Mouse (Mus musculus): ENCODE data around the gene Gm42906. TPM values are rescaled to one million over a fixed set of nuclear protein-coding genes. Genes with fewer than 3 reads are reported as not detected.

Gene Gm42906
- total RNA-seq, 2 experiments from 2014 or later = not detected

- intact Hi-C loops (cut with DNase I) = loop anchor here (2.0 to 10.0 kb wide), 3 partner anchors 35 to 383 kb away; partner anchors contain the start of gene Pds5b
- no peak overlapping the region for H3K4me3 ChIP-seq
- no peak for TF ChIP-seq CTCF (IDR thresholded peaks at IDR 0.05)
- peak overlapping the region; percentile 51 for H3K27ac ChIP-seq
- DNase-seq (ENCODE audit: extremely low spot score in 1 of 2, low spot score in 2 of 2) = no peak
Observed at GRCm38 (mm10) chr5:151057716-151058115, 370.2 kb downstream of the Gm42906 start.

- DNase-seq (ENCODE audit: extremely low spot score in 1 of 2, low spot score in 2 of 2) = no peak
- Histone ChIP-seq H3K4me3 (no peak overlapping the region), H3K27ac (peak overlapping the region; percentile 57; the same call in 1 of the 2 replicates)
- TF ChIP-seq CTCF (IDR thresholded peaks at IDR 0.05) = no peak
- intact Hi-C loops (cut with DNase I) = loop anchor here (2.0 to 10.0 kb wide), 3 partner anchors 34 to 382 kb away; partner anchors contain the start of gene Pds5b
Observed at GRCm38 (mm10) chr5:151056920-151057294, 371.1 kb downstream of the Gm42906 start.

DNA sequence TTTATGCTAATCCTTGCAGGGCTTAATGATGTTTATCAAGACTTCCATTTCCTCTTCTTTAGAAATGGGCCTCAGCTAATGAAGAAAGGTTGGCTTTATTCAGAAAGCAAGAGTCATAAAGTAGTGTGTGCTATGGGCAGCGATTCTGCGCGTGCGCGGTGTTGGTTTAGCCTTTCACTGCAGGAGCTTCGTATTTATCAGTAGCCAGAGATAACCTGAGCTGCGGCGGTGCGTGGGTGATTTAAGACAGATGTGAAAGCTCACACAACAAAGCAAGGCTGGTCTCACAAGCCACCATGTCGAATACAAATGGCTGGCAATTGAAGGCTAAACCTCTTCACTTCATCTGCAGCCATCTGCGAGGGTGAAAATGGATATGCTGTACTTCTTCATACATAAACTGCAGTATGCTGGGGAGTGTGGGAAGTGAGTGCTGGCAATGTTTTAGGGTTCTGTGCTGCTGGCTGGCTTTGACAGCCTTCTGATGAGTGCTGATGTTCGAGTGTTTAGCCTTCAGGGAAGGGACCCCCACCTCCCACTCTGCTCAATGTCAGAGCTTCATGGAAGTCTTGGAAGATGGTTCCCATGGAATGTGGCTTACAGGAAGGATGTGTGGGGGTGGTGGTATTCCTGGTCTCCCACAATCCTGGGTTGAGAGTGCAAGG is 371.6 kb downstream of the Gm42906 start:
- H3K27ac ChIP-seq = peak overlapping the region; percentile 57; the same call in 1 of the 2 replicates
- intact Hi-C loops (cut with DNase I) = loop anchor here (2.0 to 10.0 kb wide), 3 partner anchors 34 to 382 kb away; partner anchors contain the start of gene Pds5b
- no peak overlapping the region for H3K4me3 ChIP-seq
- DNase-seq (ENCODE audit: extremely low spot score in 1 of 2, low spot score in 2 of 2) = no peak
- TF ChIP-seq CTCF (IDR thresholded peaks at IDR 0.05) = no peak

GRCm38 (mm10) chr5:151055426-151056090 is 372.4 kb downstream of the Gm42906 start:
- H3K4me3 ChIP-seq = no peak overlapping the region
- no peak for DNase-seq (ENCODE audit: extremely low spot score in 1 of 2, low spot score in 2 of 2)
- TF ChIP-seq CTCF (IDR thresholded peaks at IDR 0.05) = peak; percentile 7; the same call in 1 of the 2 replicates
- peak overlapping the region; percentile 62; the same call in 1 of the 2 replicates for H3K27ac ChIP-seq
- intact Hi-C loops (cut with DNase I) = loop anchor here (2.0 to 10.0 kb wide), 3 partner anchors 33 to 381 kb away; partner anchors contain the start of gene Pds5b

DNA sequence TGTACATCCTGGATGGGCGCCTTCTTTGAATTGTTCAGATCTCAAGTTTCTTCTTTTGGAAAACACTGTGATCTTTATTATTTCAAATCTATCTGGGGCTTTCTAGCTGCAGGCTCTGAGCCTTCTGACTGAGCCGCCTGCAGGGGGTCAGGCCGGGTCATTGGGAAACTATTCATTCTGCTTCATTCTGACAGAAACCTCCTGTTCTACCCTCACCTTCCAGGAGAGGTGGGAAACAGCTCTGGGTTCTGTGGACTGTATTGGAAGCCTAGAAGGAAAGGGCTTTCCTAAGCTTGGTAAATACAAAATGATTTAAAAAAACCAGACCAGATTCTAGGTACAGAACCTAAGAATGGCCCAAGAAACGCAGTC is 373.2 kb downstream of the Gm42906 start:
- Histone ChIP-seq H3K4me3 (no peak overlapping the region), H3K27ac (peak overlapping the region; percentile 62)
- intact Hi-C loops (cut with DNase I) = loop anchor here (5.0 to 10.0 kb wide), 3 partner anchors 83 to 380 kb away; partner anchors contain the start of gene Pds5b
- TF ChIP-seq CTCF (IDR thresholded peaks at IDR 0.05) = no peak
- no peak for DNase-seq (ENCODE audit: extremely low spot score in 1 of 2, low spot score in 2 of 2)

GRCm38 (mm10) chr5:151054100-151054742 is 373.7 kb downstream of the Gm42906 start:
- peak overlapping the region; percentile 72 for H3K27ac ChIP-seq
- DNase-seq (ENCODE audit: extremely low spot score in 1 of 2, low spot score in 2 of 2) = no peak
- intact Hi-C loops (cut with DNase I) = loop anchor here (5.0 to 10.0 kb wide), 2 partner anchors 83 to 379 kb away; partner anchors contain the start of gene Pds5b
- TF ChIP-seq CTCF (IDR thresholded peaks at IDR 0.05) = no peak
- no peak overlapping the region for H3K4me3 ChIP-seq

DNA sequence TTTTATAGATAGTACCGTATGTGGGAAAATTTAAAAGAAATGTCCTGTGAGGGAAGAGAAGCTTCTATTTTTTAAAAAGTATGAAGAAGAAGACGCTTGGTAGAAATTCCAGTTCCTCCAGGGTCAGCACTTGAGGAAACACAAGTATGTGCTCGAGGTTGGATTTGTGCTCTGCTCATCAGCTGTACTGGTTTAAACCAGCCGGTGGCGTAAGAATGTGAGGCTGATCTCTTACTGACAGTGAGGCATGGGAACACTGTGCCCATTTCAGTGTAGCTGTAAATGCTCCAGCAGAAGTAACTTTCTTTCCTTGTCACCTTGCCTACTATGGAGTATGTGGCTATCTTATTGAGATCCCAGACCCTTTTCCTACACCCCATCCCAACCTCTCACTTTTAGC is 374.8 kb downstream of the Gm42906 start:
- no peak for DNase-seq (ENCODE audit: extremely low spot score in 1 of 2, low spot score in 2 of 2)
- Histone ChIP-seq H3K27ac (peak overlapping the region; percentile 72), H3K4me3 (no peak overlapping the region)
- TF ChIP-seq CTCF (IDR thresholded peaks at IDR 0.05) = no peak; the same call in none of the 2 replicates
- intact Hi-C loops (cut with DNase I) = loop anchor here (5.0 to 10.0 kb wide), 2 partner anchors 84 to 378 kb away; partner anchors contain the start of gene Pds5b

- intact Hi-C loops (cut with DNase I) = loop anchor here (5.0 to 10.0 kb wide), 2 partner anchors 85 to 378 kb away; partner anchors contain the start of gene Pds5b
- H3K27ac ChIP-seq = no peak overlapping the region; the same call in 1 of the 2 replicates
- no peak for DNase-seq (ENCODE audit: extremely low spot score in 1 of 2, low spot score in 2 of 2)
- no peak overlapping the region for H3K4me3 ChIP-seq
- TF ChIP-seq CTCF (IDR thresholded peaks at IDR 0.05) = no peak
Observed at GRCm38 (mm10) chr5:151052331-151052730, 375.6 kb downstream of the Gm42906 start.

- Histone ChIP-seq H3K4me3 (no peak overlapping the region), H3K27ac (no peak overlapping the region)
- intact Hi-C loops (cut with DNase I) = no loop called here
- no peak for DNase-seq (ENCODE audit: extremely low spot score in 1 of 2, low spot score in 2 of 2)
- no peak for TF ChIP-seq CTCF (IDR thresholded peaks at IDR 0.05)
Observed at GRCm38 (mm10) chr5:151047488-151047887, 380.5 kb downstream of the Gm42906 start.

DNA sequence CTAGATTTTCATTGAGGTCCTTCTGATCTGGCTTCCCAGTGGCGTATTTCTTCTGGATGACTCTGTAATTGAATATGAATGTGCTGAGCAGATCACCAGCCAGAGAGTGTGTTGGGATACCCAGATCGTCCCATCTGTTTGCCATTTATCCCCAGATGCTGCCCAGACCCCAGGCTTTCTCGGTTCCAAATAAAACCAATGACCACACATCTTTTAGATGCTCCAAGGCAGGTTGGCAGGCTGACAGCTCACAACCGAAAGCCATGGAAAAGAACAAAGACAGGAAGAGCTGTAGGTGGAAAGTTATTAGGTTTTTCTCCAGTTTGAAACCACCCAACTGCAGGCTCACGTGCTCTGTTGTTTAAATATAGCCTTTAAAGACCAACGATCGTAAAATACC is 381.0 kb downstream of the Gm42906 start:
- TF ChIP-seq CTCF (IDR thresholded peaks at IDR 0.05) = no peak
- intact Hi-C loops (cut with DNase I) = no loop called here
- Histone ChIP-seq H3K27ac (no peak overlapping the region), H3K4me3 (no peak overlapping the region)
- DNase-seq (ENCODE audit: extremely low spot score in 1 of 2, low spot score in 2 of 2) = no peak

DNA sequence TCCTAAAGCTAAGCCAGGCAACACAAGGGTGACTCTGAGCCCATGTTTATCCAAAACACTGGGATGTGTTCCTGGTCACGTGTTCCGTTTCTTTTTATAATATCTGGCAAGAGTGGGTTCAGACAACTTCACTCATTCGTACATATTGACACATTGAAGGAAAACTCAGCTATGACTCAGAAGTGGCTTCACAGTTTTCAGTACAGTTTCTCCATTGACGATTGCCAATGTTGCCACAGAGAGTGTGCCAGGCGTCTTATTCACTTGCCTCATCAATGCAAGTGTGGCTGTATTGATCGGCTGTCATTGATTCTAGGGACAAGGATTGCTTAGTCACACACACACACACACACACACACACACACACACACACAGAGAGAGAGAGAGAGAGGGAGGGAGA is 381.8 kb downstream of the Gm42906 start:
- intact Hi-C loops (cut with DNase I) = no loop called here
- DNase-seq (ENCODE audit: extremely low spot score in 1 of 2, low spot score in 2 of 2) = no peak
- Histone ChIP-seq H3K27ac (no peak overlapping the region), H3K4me3 (no peak overlapping the region)
- no peak for TF ChIP-seq CTCF (IDR thresholded peaks at IDR 0.05)
